Mouse (Mus musculus) myocyte (in vitro differentiated cells): ENCODE data around the gene Pcare. TPM values are rescaled to one million over a fixed set of nuclear protein-coding genes. Genes with fewer than 3 reads are reported as not detected.

Experiments
- H3K27me3 ChIP-seq: one replicate; pipeline ENCODE4 v1.6.1; 2011; ENCODE audit not compliant: control insufficient read depth, insufficient read depth, insufficient read length
- H3K36me3 ChIP-seq: one replicate; pipeline ENCODE4 v1.6.1; 2011; ENCODE audit not compliant: control insufficient read depth, insufficient read depth
- H3K4me2 ChIP-seq: one replicate; pipeline ENCODE4 v1.6.1; 2011; ENCODE audit warnings: low read depth, control low read depth
- H3K4me3 ChIP-seq: one replicate; pipeline ENCODE4 v1.5.1; 2011; ENCODE audit warnings: mild to moderate bottlenecking, control low read depth, moderate library complexity
- H3K79me2 ChIP-seq: one replicate; pipeline ENCODE4 v1.6.1; 2011; ENCODE audit not compliant: control insufficient read depth, insufficient read depth
- H3ac ChIP-seq: one replicate; pipeline ENCODE4 v1.6.1; 2011; ENCODE audit not compliant: control insufficient read depth, insufficient read length
- CEBPB ChIP-seq: IDR thresholded peaks from 2 replicates; pipeline ENCODE4 v1.6.1; 2011; ENCODE audit warnings: mild to moderate bottlenecking, moderate library complexity; ENCODE audit not compliant: poor library complexity, insufficient read depth, severe bottlenecking
- E2F4 ChIP-seq: IDR thresholded peaks from one replicate; pipeline ENCODE4 v1.6.1; 2011; ENCODE audit warnings: mild to moderate bottlenecking, control low read depth, moderate library complexity; ENCODE audit not compliant: insufficient read depth
- MAX ChIP-seq: IDR thresholded peaks from one replicate; pipeline ENCODE4 v1.6.1; 2011; ENCODE audit warnings: low read depth, mild to moderate bottlenecking, control low read depth
- MYOD1 ChIP-seq, 3 experiments: IDR thresholded peaks; one replicate each; pipeline ENCODE4 v1.6.1; 2011; ENCODE audit warnings: control low read depth in 2 of 3, low read depth in 2 of 3, mild to moderate bottlenecking in 2 of 3, moderate library complexity in 1 of 3; ENCODE audit not compliant: insufficient read length in 2 of 3, control insufficient read depth in 1 of 3
- MYOG ChIP-seq, 3 experiments: IDR thresholded peaks; one replicate each; pipeline ENCODE4 v1.6.1; 2011; ENCODE audit warnings: control low read depth in 2 of 3, low read depth in 2 of 3, mild to moderate bottlenecking in 2 of 3; ENCODE audit not compliant: insufficient read length in 2 of 3, control insufficient read depth in 1 of 3, insufficient read depth in 1 of 3
- POLR2A ChIP-seq: IDR thresholded peaks from one replicate; pipeline ENCODE4 v1.6.1; 2011; ENCODE audit warnings: low read depth, mild to moderate bottlenecking, control low read depth, moderate library complexity; ENCODE audit not compliant: insufficient read length
- POLR2AphosphoS2 ChIP-seq: IDR thresholded peaks from one replicate; pipeline ENCODE4 v1.6.1; 2011; ENCODE audit warnings: low read depth, control low read depth; ENCODE audit not compliant: insufficient read length
- REST ChIP-seq: IDR thresholded peaks from one replicate; pipeline ENCODE4 v1.6.1; 2011; ENCODE audit warnings: mild to moderate bottlenecking, control low read depth, moderate library complexity; ENCODE audit not compliant: insufficient read depth, insufficient read length
- SRF ChIP-seq: IDR thresholded peaks from one replicate; pipeline ENCODE4 v1.6.1; 2011; ENCODE audit warnings: low read depth; ENCODE audit not compliant: control insufficient read depth, insufficient read length
- TCF12 ChIP-seq: IDR thresholded peaks from one replicate; pipeline ENCODE4 v1.6.1; 2011; ENCODE audit warnings: mild to moderate bottlenecking, control low read depth; ENCODE audit not compliant: poor library complexity, insufficient read depth, severe bottlenecking
- TCF3 ChIP-seq: IDR thresholded peaks from one replicate; pipeline ENCODE4 v1.6.1; 2011; ENCODE audit warnings: low read depth, control low read depth; ENCODE audit not compliant: insufficient read length
- USF1 ChIP-seq: IDR thresholded peaks from one replicate; pipeline ENCODE4 v1.6.1; 2011; ENCODE audit warnings: low read depth, mild to moderate bottlenecking, control low read depth, moderate library complexity
- polyA plus RNA-seq: library from polyadenylated mRNA; unstranded; fragments of >200 nt; fragmentation: generic; extraction: Trizol; gene quantifications from one replicate; pipeline ENCODE4 v1.2.1, GENCODE M21; 2012; ENCODE audit warnings: missing spikeins

Pcare gene
- polyA plus RNA-seq, 1 experiment = not detected

DNA sequence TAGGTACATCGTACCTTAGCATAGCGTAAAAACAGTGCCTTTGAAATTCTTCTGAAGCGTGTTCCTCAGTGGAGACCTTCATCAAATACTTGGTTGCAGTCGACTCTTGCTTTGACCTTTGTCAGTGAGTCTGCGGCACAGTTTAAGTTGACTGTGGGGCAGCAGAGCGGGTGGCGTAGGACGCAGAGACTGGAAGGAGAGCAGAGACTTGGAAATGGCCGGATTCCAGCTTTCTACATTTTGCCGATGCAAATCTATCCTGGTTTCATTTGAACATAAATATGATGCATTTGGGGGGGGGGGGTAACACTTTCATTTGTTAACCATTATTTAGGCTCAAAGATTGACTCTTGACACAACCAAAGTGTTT, 30.7 kb upstream of the Pcare start:
- H3ac ChIP-seq = no peak overlapping the region
- peak overlapping the region; percentile 21 for H3K4me2 ChIP-seq
- H3K79me2 ChIP-seq = no peaks in the 10 kb centered on the region
- TF ChIP-seq MYOD1 (IDR thresholded peaks at IDR 0.05; ENCODE audit: control insufficient read depth in 1 of 3, insufficient read length in 2 of 3, low read depth in 2 of 3) (no peak), TCF12 (no peak), MYOG (IDR thresholded peaks at IDR 0.05; ENCODE audit: control insufficient read depth in 1 of 3, insufficient read depth in 1 of 3, insufficient read length in 2 of 3, low read depth in 2 of 3) (no peak), CEBPB (no peak), TCF3 (no peak), USF1 (no peak), E2F4 (no peak), POLR2A (no peak)
- no peaks in the 10 kb centered on the region for H3K27me3 ChIP-seq
- H3K36me3 ChIP-seq = no peaks in the 10 kb centered on the region
- H3K4me3 ChIP-seq = peak overlapping the region; percentile 5

DNA sequence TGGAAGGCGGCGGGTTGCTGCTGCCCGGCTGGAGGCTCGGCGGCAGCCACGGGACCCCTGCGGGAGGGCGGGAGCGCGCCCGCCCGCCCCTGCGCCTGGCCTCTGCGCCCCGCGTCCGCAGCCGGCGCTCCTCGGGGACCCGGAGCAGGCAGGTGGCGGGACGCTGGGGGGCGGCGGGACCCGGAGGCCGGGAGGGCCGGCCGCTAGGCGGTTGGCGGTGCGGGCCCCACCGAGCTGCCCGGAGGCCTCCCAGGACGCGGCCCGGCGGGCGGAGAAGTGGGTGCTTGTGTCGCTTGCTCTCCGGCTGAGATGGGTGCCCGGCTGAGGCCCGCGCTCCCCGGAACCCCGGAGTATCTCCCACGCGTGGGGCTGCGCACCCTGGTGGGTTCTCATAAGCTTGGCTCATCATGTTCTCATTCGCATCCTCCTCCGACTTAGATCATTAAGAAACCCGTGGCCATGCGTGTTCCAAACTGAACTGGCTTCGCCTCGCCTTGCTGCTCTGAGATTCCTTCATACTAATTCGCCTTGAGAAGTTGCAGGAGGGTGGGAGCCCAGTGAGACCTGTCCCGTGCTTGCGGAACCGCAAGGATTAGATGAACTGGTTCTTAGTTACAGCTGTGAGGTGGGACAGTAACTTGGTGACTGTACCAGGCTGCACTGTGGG, 30.1 kb upstream of the Pcare start:
- H3ac ChIP-seq = peak overlapping the region; percentile 26
- H3K36me3 ChIP-seq = no peaks in the 10 kb centered on the region
- TF ChIP-seq REST (no peak), SRF (no peak), MYOD1 (IDR thresholded peaks at IDR 0.05; ENCODE audit: control insufficient read depth in 1 of 3, insufficient read length in 2 of 3, low read depth in 2 of 3) (no peak), POLR2A (no peak), TCF3 (no peak), TCF12 (no peak), MAX (no peak), CEBPB (no peak), E2F4 (no peak), MYOG (IDR thresholded peaks at IDR 0.05; ENCODE audit: control insufficient read depth in 1 of 3, insufficient read depth in 1 of 3, insufficient read length in 2 of 3, low read depth in 2 of 3) (no peak)
- H3K4me3 ChIP-seq = peak overlapping the region; percentile 5
- no peaks in the 10 kb centered on the region for H3K27me3 ChIP-seq
- no peaks in the 10 kb centered on the region for H3K79me2 ChIP-seq
- H3K4me2 ChIP-seq = peak overlapping the region; percentile 21

- Histone ChIP-seq H3K36me3 (no peaks in the 10 kb centered on the region), H3K27me3 (no peaks in the 10 kb centered on the region), H3ac (peak overlapping the region; percentile 26), H3K79me2 (no peaks in the 10 kb centered on the region), H3K4me2 (peak overlapping the region; percentile 12), H3K4me3 (peak overlapping the region; percentile 5)
- no peak for TF ChIP-seq E2F4
- no peak for TF ChIP-seq SRF
- no peak for TF ChIP-seq USF1
- TF ChIP-seq MAX = no peak
- TF ChIP-seq CEBPB = no peak
- peak in 2 of 3 experiments; percentile 49 to 52 for TF ChIP-seq MYOD1 (IDR thresholded peaks at IDR 0.05; ENCODE audit: control insufficient read depth in 1 of 3, insufficient read length in 2 of 3, low read depth in 2 of 3)
- no peak for TF ChIP-seq TCF12
- no peak for TF ChIP-seq TCF3
- no peak for TF ChIP-seq POLR2A
- peak in 1 of 3 experiments; percentile 71 for TF ChIP-seq MYOG (IDR thresholded peaks at IDR 0.05; ENCODE audit: control insufficient read depth in 1 of 3, insufficient read depth in 1 of 3, insufficient read length in 2 of 3, low read depth in 2 of 3)
- TF ChIP-seq POLR2AphosphoS2 = no peak
- TF ChIP-seq REST = no peak
These were observed 29.6 kb upstream of the Pcare start for GRCm38 (mm10) chr17:71782242-71782698.

DNA sequence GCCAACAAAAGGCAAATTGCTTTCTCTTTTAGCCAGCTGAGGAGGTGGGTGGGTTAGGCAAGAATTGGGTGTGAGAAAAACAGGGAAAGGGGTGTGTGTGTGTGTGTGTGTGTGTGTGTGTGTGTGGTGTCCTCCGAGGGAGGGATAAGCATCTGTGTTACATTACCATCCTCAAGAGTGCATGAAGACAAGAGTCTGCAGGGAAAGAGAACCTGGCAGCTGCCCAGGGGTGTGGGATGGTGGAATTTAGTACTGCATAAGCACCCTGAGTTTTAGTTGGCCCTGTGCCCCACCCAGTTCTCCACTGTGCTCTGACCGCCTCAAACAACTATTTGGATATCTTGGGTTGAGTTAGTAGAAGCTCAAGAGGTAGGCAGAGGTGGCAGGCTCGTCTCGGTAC, 28.3 kb upstream of the Pcare start:
- H3K79me2 ChIP-seq = no peaks in the 10 kb centered on the region
- TF ChIP-seq MAX = no peak
- TF ChIP-seq POLR2AphosphoS2 = no peak
- TF ChIP-seq E2F4 = no peak
- no peak for TF ChIP-seq MYOD1 (IDR thresholded peaks at IDR 0.05; ENCODE audit: control insufficient read depth in 1 of 3, insufficient read length in 2 of 3, low read depth in 2 of 3)
- no peak for TF ChIP-seq TCF12
- no peak for TF ChIP-seq SRF
- no peak for TF ChIP-seq USF1
- no peak for TF ChIP-seq CEBPB
- TF ChIP-seq POLR2A = no peak
- no peak for TF ChIP-seq REST
- no peak for TF ChIP-seq TCF3
- TF ChIP-seq MYOG (IDR thresholded peaks at IDR 0.05; ENCODE audit: control insufficient read depth in 1 of 3, insufficient read depth in 1 of 3, insufficient read length in 2 of 3, low read depth in 2 of 3) = no peak
- H3K4me3 ChIP-seq = no peak overlapping the region
- no peaks in the 10 kb centered on the region for H3K36me3 ChIP-seq
- H3ac ChIP-seq = no peak overlapping the region
- H3K4me2 ChIP-seq = peak overlapping the region; percentile 57
- H3K27me3 ChIP-seq = no peaks in the 10 kb centered on the region
